Mouse (Mus musculus) myocyte (in vitro differentiated cells): ENCODE measurements around the gene Ccdc152.

Source experiments
- CEBPB ChIP-seq: IDR thresholded peaks from 2 replicates; pipeline ENCODE4 v1.6.1; 2011; ENCODE audit warnings: mild to moderate bottlenecking, moderate library complexity; ENCODE audit not compliant: poor library complexity, insufficient read depth, severe bottlenecking
- E2F4 ChIP-seq: IDR thresholded peaks from one replicate; pipeline ENCODE4 v1.6.1; 2011; ENCODE audit warnings: mild to moderate bottlenecking, control low read depth, moderate library complexity; ENCODE audit not compliant: insufficient read depth
- MYOD1 ChIP-seq, 3 experiments: IDR thresholded peaks; one replicate each; pipeline ENCODE4 v1.6.1; 2011; ENCODE audit warnings: control low read depth in 2 of 3, low read depth in 2 of 3, mild to moderate bottlenecking in 2 of 3, moderate library complexity in 1 of 3; ENCODE audit not compliant: insufficient read length in 2 of 3, control insufficient read depth in 1 of 3
- MYOG ChIP-seq, 3 experiments: IDR thresholded peaks; one replicate each; pipeline ENCODE4 v1.6.1; 2011; ENCODE audit warnings: control low read depth in 2 of 3, low read depth in 2 of 3, mild to moderate bottlenecking in 2 of 3; ENCODE audit not compliant: insufficient read length in 2 of 3, control insufficient read depth in 1 of 3, insufficient read depth in 1 of 3
- POLR2A ChIP-seq: IDR thresholded peaks from one replicate; pipeline ENCODE4 v1.6.1; 2011; ENCODE audit warnings: low read depth, mild to moderate bottlenecking, control low read depth, moderate library complexity; ENCODE audit not compliant: insufficient read length
- POLR2AphosphoS2 ChIP-seq: IDR thresholded peaks from one replicate; pipeline ENCODE4 v1.6.1; 2011; ENCODE audit warnings: low read depth, control low read depth; ENCODE audit not compliant: insufficient read length
- REST ChIP-seq: IDR thresholded peaks from one replicate; pipeline ENCODE4 v1.6.1; 2011; ENCODE audit warnings: mild to moderate bottlenecking, control low read depth, moderate library complexity; ENCODE audit not compliant: insufficient read depth, insufficient read length
- TCF12 ChIP-seq: IDR thresholded peaks from one replicate; pipeline ENCODE4 v1.6.1; 2011; ENCODE audit warnings: mild to moderate bottlenecking, control low read depth; ENCODE audit not compliant: poor library complexity, insufficient read depth, severe bottlenecking
- TCF3 ChIP-seq: IDR thresholded peaks from one replicate; pipeline ENCODE4 v1.6.1; 2011; ENCODE audit warnings: low read depth, control low read depth; ENCODE audit not compliant: insufficient read length
- USF1 ChIP-seq: IDR thresholded peaks from one replicate; pipeline ENCODE4 v1.6.1; 2011; ENCODE audit warnings: low read depth, mild to moderate bottlenecking, control low read depth, moderate library complexity

GRCm38 (mm10) chr15:3233837-3234551, 69.3 kb downstream of the Ccdc152 start:
- TF ChIP-seq CEBPB (no peak), MYOD1 (IDR thresholded peaks at IDR 0.05; ENCODE audit: control insufficient read depth in 1 of 3, insufficient read length in 2 of 3, low read depth in 2 of 3) (no peak), TCF12 (no peak), POLR2A (no peak), POLR2AphosphoS2 (no peak), USF1 (no peak), MYOG (IDR thresholded peaks at IDR 0.05; ENCODE audit: control insufficient read depth in 1 of 3, insufficient read depth in 1 of 3, insufficient read length in 2 of 3, low read depth in 2 of 3) (no peak), TCF3 (no peak), E2F4 (no peak), REST (no peak)
